Mouse (Mus musculus): ENCODE measurements around the gene Wasf2. TPM values are rescaled to one million over a fixed set of nuclear protein-coding genes. Genes with fewer than 3 reads are reported as not detected.

Gene Wasf2
- total and polyA plus RNA-seq, 3 experiments = 14.9 to 59.5 (median 21.7) TPM

GRCm38 (mm10) chr4:133091459-133091785 is 38.9 kb upstream of the Wasf2 start:
- Histone ChIP-seq H3K9ac (ENCODE audit: insufficient read depth, low read depth) (no peak overlapping the region), H3K9me3 (replicated peaks; ENCODE audit: low read length) (no peaks in the 10 kb centered on the region), H3K79me2 (replicated peaks; ENCODE audit: control insufficient read depth, extremely low read depth, insufficient read depth, poor library complexity, severe bottlenecking) (no peaks in the 10 kb centered on the region), H3K4me2 (ENCODE audit: insufficient read depth, low read depth, poor library complexity, severe bottlenecking) (no peak overlapping the region), H3K27ac (ENCODE audit: insufficient read depth, low read depth) (no peak overlapping the region), H3K36me3 (replicated peaks in 1 of 2; ENCODE audit: control insufficient read depth in 1 of 2, insufficient read depth in 1 of 2, low read length in 1 of 2) (no peaks in the 10 kb centered on the region), H3K27me3 (replicated peaks) (no peaks in the 10 kb centered on the region), H3K4me1 (ENCODE audit: control insufficient read depth in 1 of 2, insufficient read depth in 2 of 2) (peaks cover 18 to 41% of the 10 kb centered on the region in 2 experiments), H3K4me3 (replicated peaks in 1 of 3; ENCODE audit: low read depth in 2 of 3, low read length in 2 of 3, poor library complexity in 1 of 3) (no peak overlapping the region)
- dilution Hi-C loops (cut with MboI; ENCODE audit: extremely low pct_ligation_motif_present, extremely low pct_unique_long_range_greater_than_20kb, low sequenced_read_pairs) = no loop called here
- in situ Hi-C loops (cut with MboI; ENCODE audit: low pct_ligation_motif_present, low pct_unique_long_range_greater_than_20kb, low sequenced_read_pairs) = no loop called here
- TF ChIP-seq TBP (conservative IDR thresholded peaks at IDR 0.05; ENCODE audit: low read depth, low read length) (no peak), CHD2 (IDR thresholded peaks at IDR 0.05; ENCODE audit: low read length) (no peak), ZKSCAN1 (IDR thresholded peaks at IDR 0.05; ENCODE audit: borderline replicate concordance, low read depth, low read length) (no peak), CTCF (conservative IDR thresholded peaks at IDR 0.05 in 1 of 2, IDR thresholded peaks at IDR 0.05 in 1 of 2; ENCODE audit: low read depth in 2 of 2, low read length in 2 of 2) (no peak), PAX5 (IDR thresholded peaks at IDR 0.05; ENCODE audit: low read length) (no peak), NRF1 (IDR thresholded peaks at IDR 0.05; ENCODE audit: low read depth, low read length) (no peak), MAFK (IDR thresholded peaks at IDR 0.05; ENCODE audit: insufficient replicate concordance, low read length) (no peak), MYC (IDR thresholded peaks at IDR 0.05; ENCODE audit: low read depth, low read length) (no peak), RAD21 (IDR thresholded peaks at IDR 0.05; ENCODE audit: low read depth, low read length) (no peak), E2F4 (IDR thresholded peaks at IDR 0.05; ENCODE audit: insufficient replicate concordance, low read depth, low read length) (no peak), MEF2A (IDR thresholded peaks at IDR 0.05; ENCODE audit: borderline replicate concordance, low read depth, low read length) (no peak), USF2 (conservative IDR thresholded peaks at IDR 0.05; ENCODE audit: low read depth, low read length) (no peak), ZC3H11A (IDR thresholded peaks at IDR 0.05; ENCODE audit: low read depth, low read length) (no peak)
- no peak for DNase-seq (ENCODE audit: extremely low read depth)

GRCm38 (mm10) chr4:133092453-133092901 is 37.8 kb upstream of the Wasf2 start:
- Histone ChIP-seq H3K4me3 (replicated peaks in 1 of 3; ENCODE audit: low read depth in 2 of 3, low read length in 2 of 3, poor library complexity in 1 of 3) (no peak overlapping the region), H3K9me3 (replicated peaks; ENCODE audit: low read length) (no peaks in the 10 kb centered on the region), H3K4me1 (ENCODE audit: control insufficient read depth in 1 of 2, insufficient read depth in 2 of 2) (peaks cover 11 to 33% of the 10 kb centered on the region in 2 experiments), H3K36me3 (replicated peaks in 1 of 2; ENCODE audit: control insufficient read depth in 1 of 2, insufficient read depth in 1 of 2, low read length in 1 of 2) (no peaks in the 10 kb centered on the region), H3K27ac (ENCODE audit: insufficient read depth, low read depth) (no peak overlapping the region), H3K9ac (ENCODE audit: insufficient read depth, low read depth) (no peak overlapping the region), H3K4me2 (ENCODE audit: insufficient read depth, low read depth, poor library complexity, severe bottlenecking) (no peak overlapping the region), H3K79me2 (replicated peaks; ENCODE audit: control insufficient read depth, extremely low read depth, insufficient read depth, poor library complexity, severe bottlenecking) (no peaks in the 10 kb centered on the region), H3K27me3 (replicated peaks) (no peaks in the 10 kb centered on the region)
- dilution Hi-C loops (cut with MboI; ENCODE audit: extremely low pct_ligation_motif_present, extremely low pct_unique_long_range_greater_than_20kb, low sequenced_read_pairs) (no loop called here), in situ Hi-C loops (cut with MboI; ENCODE audit: low pct_ligation_motif_present, low pct_unique_long_range_greater_than_20kb, low sequenced_read_pairs) (no loop called here)
- no peak for TF ChIP-seq NRF1 (IDR thresholded peaks at IDR 0.05; ENCODE audit: low read depth, low read length)
- no peak for DNase-seq (ENCODE audit: extremely low read depth)

GRCm38 (mm10) chr4:133093056-133093455 is 37.2 kb upstream of the Wasf2 start:
- Histone ChIP-seq H3K27me3 (replicated peaks) (no peaks in the 10 kb centered on the region), H3K36me3 (replicated peaks in 1 of 2; ENCODE audit: control insufficient read depth in 1 of 2, insufficient read depth in 1 of 2, low read length in 1 of 2) (no peaks in the 10 kb centered on the region), H3K27ac (ENCODE audit: insufficient read depth, low read depth) (no peak overlapping the region), H3K9me3 (replicated peaks; ENCODE audit: low read length) (no peaks in the 10 kb centered on the region), H3K9ac (ENCODE audit: insufficient read depth, low read depth) (no peak overlapping the region), H3K4me3 (replicated peaks in 1 of 3; ENCODE audit: low read depth in 2 of 3, low read length in 2 of 3, poor library complexity in 1 of 3) (no peak overlapping the region), H3K4me2 (ENCODE audit: insufficient read depth, low read depth, poor library complexity, severe bottlenecking) (no peak overlapping the region), H3K79me2 (replicated peaks; ENCODE audit: control insufficient read depth, extremely low read depth, insufficient read depth, poor library complexity, severe bottlenecking) (no peaks in the 10 kb centered on the region), H3K4me1 (ENCODE audit: control insufficient read depth in 1 of 2, insufficient read depth in 2 of 2) (peaks cover 5 to 27% of the 10 kb centered on the region in 2 experiments)
- no peak for DNase-seq (ENCODE audit: extremely low read depth)
- no peak for TF ChIP-seq SMC3 (IDR thresholded peaks at IDR 0.05; ENCODE audit: low read depth, low read length)
- no peak for TF ChIP-seq TBP (conservative IDR thresholded peaks at IDR 0.05; ENCODE audit: low read depth, low read length)
- TF ChIP-seq ZC3H11A (IDR thresholded peaks at IDR 0.05; ENCODE audit: low read depth, low read length) = no peak
- TF ChIP-seq JUND (conservative IDR thresholded peaks at IDR 0.05; ENCODE audit: low read depth, low read length) = no peak
- no peak for TF ChIP-seq CTCF (conservative IDR thresholded peaks at IDR 0.05 in 1 of 2, IDR thresholded peaks at IDR 0.05 in 1 of 2; ENCODE audit: low read depth in 2 of 2, low read length in 2 of 2)
- no peak for TF ChIP-seq MAFK (IDR thresholded peaks at IDR 0.05; ENCODE audit: insufficient replicate concordance, low read length)
- no peak for TF ChIP-seq GABPA (IDR thresholded peaks at IDR 0.05; ENCODE audit: insufficient replicate concordance, low read depth, low read length)
- no peak for TF ChIP-seq ZNF384 (IDR thresholded peaks at IDR 0.05; ENCODE audit: low read depth, low read length)
- TF ChIP-seq CHD1 (IDR thresholded peaks at IDR 0.05; ENCODE audit: low read depth, low read length) = no peak
- dilution Hi-C loops (cut with MboI; ENCODE audit: extremely low pct_ligation_motif_present, extremely low pct_unique_long_range_greater_than_20kb, low sequenced_read_pairs) = no loop called here
- in situ Hi-C loops (cut with MboI; ENCODE audit: low pct_ligation_motif_present, low pct_unique_long_range_greater_than_20kb, low sequenced_read_pairs) = no loop called here

Measured in CH12.LX (cell line).